In genomic region chr3:153807444-153808149, GRCm38 (mm10) we compare ENCODE assay signal across 19 mouse cellular contexts. TPM values are rescaled to one million over a fixed set of nuclear protein-coding genes. Genes with fewer than 3 reads are reported as not detected.
A peak's percentile ranks its signal among the peaks of the same experiment; 100 is the strongest.
DNase-seq lines count a peak whose midpoint lies in the region; ATAC-seq and TF ChIP-seq lines count a peak whose summit lies in the region.
"Had no signal": no experiment of that assay in that cellular context is flagged by ENCODE, and none has a peak within 500 bp of the region (broad histone marks: within the 10 kb centered on the region; RNA-seq: fewer than 3 reads in every experiment).

No protein-coding gene starts in this region.

- no peaks in the 10 kb centered on the region for H3K27me3 ChIP-seq in stomach, embryonic 15.5 days (replicated peaks)
- no peaks in the 10 kb centered on the region for H3K27me3 ChIP-seq in stomach, postnatal 0 days (ENCODE audit: control insufficient read depth, insufficient read depth, low read length)
- no peaks in the 10 kb centered on the region; the same call in 1 of the 2 replicates for H3K27me3 ChIP-seq in erythroblast, embryonic 14.5 days (ENCODE audit: control insufficient read depth)
- H3K27me3 ChIP-seq in liver, embryonic 14.5 days (ENCODE audit: control insufficient read depth, insufficient read depth, low read length) = no peaks in the 10 kb centered on the region
- H3K27me3 ChIP-seq: heart, embryonic 15.5 days; hindbrain, embryonic 15.5 days; limb, embryonic 15.5 days; midbrain, embryonic 13.5 days had no signal

- H3K36me3 ChIP-seq in stomach, embryonic 15.5 days = no peaks in the 10 kb centered on the region
- H3K36me3 ChIP-seq in stomach, postnatal 0 days (ENCODE audit: control insufficient read depth, insufficient read depth, low read length) = no peaks in the 10 kb centered on the region
- peaks cover 3% of the 10 kb centered on the region; the same call in 1 of the 2 replicates for H3K36me3 ChIP-seq in erythroblast, embryonic 14.5 days (ENCODE audit: control insufficient read depth)
- no peaks in the 10 kb centered on the region for H3K36me3 ChIP-seq in liver, embryonic 14.5 days (replicated peaks; ENCODE audit: control insufficient read depth, insufficient read depth, low read depth)
- H3K36me3 ChIP-seq: heart, embryonic 15.5 days; hindbrain, embryonic 15.5 days; limb, embryonic 15.5 days; midbrain, embryonic 13.5 days had no signal

- H3K4me1 ChIP-seq in stomach, embryonic 15.5 days = peaks cover 7% of the 10 kb centered on the region; the same call in 1 of the 2 replicates
- H3K4me1 ChIP-seq in stomach, postnatal 0 days (replicated peaks; ENCODE audit: control insufficient read depth, insufficient read depth) = 0 out of 2 replicates have a peak, but pooled peaks cover 2% of the 10 kb centered on the region
- H3K4me1 ChIP-seq in erythroblast, embryonic 14.5 days (ENCODE audit: control insufficient read depth) = peaks cover 75% of the 10 kb centered on the region
- peaks cover 44 to 54% of the 10 kb centered on the region in 2 experiments for H3K4me1 ChIP-seq in liver, embryonic 14.5 days (replicated peaks; ENCODE audit: control insufficient read depth in 2 of 2, insufficient read depth in 2 of 2, low read length in 1 of 2)

- WGBS in stomach, embryonic 15.5 days = 81% methylated on average over 9 of the region's 9 CpGs
- WGBS in stomach, postnatal 0 days = 77% methylated on average over 9 of the region's 9 CpGs
- 55% methylated on average over 9 of the region's 9 CpGs for WGBS in liver, embryonic 14.5 days (ENCODE audit: insufficient replicate concordance)

- TF ChIP-seq EP300 in stomach, postnatal 0 days (optimal IDR thresholded peaks at IDR 0.05) = no peak
- 0 out of 2 replicates have a peak, but pooled peaks have one; percentile 11 for TF ChIP-seq EP300 in liver, embryonic 14.5 days (IDR thresholded peaks at IDR 0.05; ENCODE audit: low read depth)

- no peak overlapping the region for H3K4me3 ChIP-seq in stomach, embryonic 15.5 days (replicated peaks)
- H3K4me3 ChIP-seq in stomach, postnatal 0 days (ENCODE audit: low read depth, low read length) = no peak overlapping the region
- peak overlapping the region; percentile 21 for H3K4me3 ChIP-seq in erythroblast, embryonic 14.5 days (replicated peaks)
- no peak overlapping the region; a peak in 1 of 4 replicates for H3K4me3 ChIP-seq in liver, embryonic 14.5 days (ENCODE audit: insufficient read depth in 1 of 2, low read depth in 2 of 2, low read length in 2 of 2)
- H3K4me3 ChIP-seq: heart, embryonic 15.5 days; hindbrain, embryonic 15.5 days; limb, embryonic 15.5 days; midbrain, embryonic 13.5 days had no signal

- no peak overlapping the region for H3K9ac ChIP-seq in stomach, embryonic 15.5 days
- H3K9ac ChIP-seq in stomach, postnatal 0 days (ENCODE audit: low read length) = no peak overlapping the region
- H3K9ac ChIP-seq in liver, embryonic 14.5 days (replicated peaks) = peak overlapping the region; percentile 49
- H3K9ac ChIP-seq: heart, embryonic 15.5 days; hindbrain, embryonic 15.5 days; limb, embryonic 15.5 days; midbrain, embryonic 13.5 days had no signal

- ATAC-seq in stomach, embryonic 15.5 days (ENCODE audit: insufficient read depth, low FRiP score, low read depth) = peak; percentile 78
- ATAC-seq in stomach, postnatal 0 days (ENCODE audit: low FRiP score, low TSS enrichment) = no peak
- ATAC-seq in liver, embryonic 14.5 days (ENCODE audit: insufficient read depth) = peak; percentile 87
- ATAC-seq: CD4-positive, CD25-positive, alpha-beta regulatory T cell, adult 4 months had no signal

- H3K27ac ChIP-seq in stomach, embryonic 15.5 days = no peak overlapping the region
- no peak overlapping the region for H3K27ac ChIP-seq in stomach, postnatal 0 days (replicated peaks)
- H3K27ac ChIP-seq in liver, embryonic 14.5 days = peak overlapping the region; percentile 91
- H3K27ac ChIP-seq: heart, embryonic 15.5 days; hindbrain, embryonic 15.5 days; limb, embryonic 15.5 days; midbrain, embryonic 13.5 days had no signal

- no peak for TF ChIP-seq CTCF in stomach, postnatal 0 days (IDR thresholded peaks at IDR 0.05; ENCODE audit: low read depth)
- TF ChIP-seq CTCF in liver, embryonic 14.5 days (IDR thresholded peaks at IDR 0.05; ENCODE audit: low read depth) = no peak

- no peak for DNase-seq in stomach, postnatal 0 days (ENCODE audit: low spot score)
- DNase-seq in liver, embryonic 14.5 days (ENCODE audit: low read depth in 3 of 3, low spot score in 3 of 3) = peak in 1 of 3 experiments; percentile 58
- DNase-seq in urinary bladder, postnatal 10 days (ENCODE audit: low spot score) = no peak
- DNase-seq in kidney, postnatal 25 days = no peak
- DNase-seq in kidney, adult 9 months = no peak
- DNase-seq: adrenal gland, postnatal 10 days; cerebellum, adult 9-10 months; gastrocnemius, postnatal 25 days; kidney, adult 2 months; spleen, adult 18-20 months had no signal

- no peak overlapping the region for H3K4me2 ChIP-seq in stomach, embryonic 15.5 days
- no peak overlapping the region for H3K4me2 ChIP-seq in stomach, postnatal 0 days (replicated peaks; ENCODE audit: low read depth)
- H3K4me2 ChIP-seq in liver, embryonic 14.5 days (ENCODE audit: low read depth) = peak overlapping the region; percentile 61
- H3K4me2 ChIP-seq: heart, embryonic 15.5 days; hindbrain, embryonic 15.5 days; limb, embryonic 15.5 days; midbrain, embryonic 13.5 days had no signal

- no peaks in the 10 kb centered on the region for H3K9me3 ChIP-seq in stomach, embryonic 15.5 days
- no peaks in the 10 kb centered on the region for H3K9me3 ChIP-seq in stomach, postnatal 0 days (ENCODE audit: control insufficient read depth, low read length)
- no peaks in the 10 kb centered on the region for H3K9me3 ChIP-seq in erythroblast, embryonic 14.5 days (ENCODE audit: control insufficient read depth, low read length)
- no peaks in the 10 kb centered on the region for H3K9me3 ChIP-seq in liver, embryonic 14.5 days (ENCODE audit: control insufficient read depth, low read length)
- H3K9me3 ChIP-seq: heart, embryonic 15.5 days; hindbrain, embryonic 15.5 days; limb, embryonic 15.5 days; midbrain, embryonic 13.5 days had no signal

RNA-seq across cellular contexts. Expression of gene Asb17, which starts 36.4 kb away (rescaled TPM):
- 0.30 and 0.82 TPM in 2 replicates for polyA plus RNA-seq in stomach, embryonic 15.5 days (2015; fragmentation: Nextera tagmentation; extraction: Ambion mirVana)
- 0.08 and 0.12 TPM in 2 replicates for polyA plus RNA-seq in stomach, postnatal 0 days (2015; fragmentation: Nextera tagmentation; extraction: Ambion mirVana)
- polyA plus RNA-seq in erythroblast, embryonic 14.5 days (2012) = not detected in 2 replicates
- polyA plus RNA-seq in liver, embryonic 14.5 days (2012; rRNA removed) = 0.88 and 1.4 TPM in 2 replicates
- polyA plus RNA-seq in liver, embryonic 14.5 days (2014; fragmentation: Nextera tagmentation; extraction: Ambion mirVana) = 3.9 and 5.8 TPM in 2 replicates
- polyA plus RNA-seq: CD4-positive, CD25-positive, alpha-beta regulatory T cell, adult 4 months; frontal cortex, adult 2 months; large intestine, adult 2 months; midbrain, embryonic 13.5 days had no signal
